Mouse (Mus musculus) left cerebral cortex, adult 2 months (tissue): ENCODE measurements at regions not wholly inside any gene's neighbourhood (a gene's known extent, or its start where the extent isn't known, plus 50 kb on each side); places are given as distances from the start of the nearest gene placed in this dataset.

Experiments
- DNase-seq, 2 experiments: peaks; one replicate each; pipeline ENCODE4 v3.0.0; 2021 to 2022; ENCODE audit warnings: low spot score in 2 of 2, mixed read lengths in 1 of 2; ENCODE audit errors: extremely low spot score in 1 of 2
- H3K27ac ChIP-seq: fragments of 200-600 bp; 2 replicates; pipeline ENCODE4 v1.8.1; 2022
- H3K4me3 ChIP-seq: fragments of 200-600 bp; 2 replicates; pipeline ENCODE4 v1.8.1; 2022
- CTCF ChIP-seq: fragments of 200-600 bp; IDR thresholded peaks from 2 replicates; pipeline ENCODE4 v1.8.1; 2022; ENCODE audit warnings: antibody characterized with exemption, mild to moderate bottlenecking, moderate library complexity
- intact Hi-C: fragments of 180-260 bp; cut with DNase I; formaldehyde crosslinking; loops from one replicate; pipeline ENCODE4 v1.15.1; 2025

GRCm38 (mm10) chr7:39830831-39831230 is 313.3 kb downstream of the Zfp619 start:
- TF ChIP-seq CTCF, result no peak
- H3K4me3 ChIP-seq, result no peak overlapping the region
- no peak for DNase-seq
- intact Hi-C loops, result no loop called here
- H3K27ac ChIP-seq, result no peak overlapping the region

- DNase-seq, result no peak
- Histone ChIP-seq H3K27ac (no peak overlapping the region), H3K4me3 (no peak overlapping the region)
- no peak for TF ChIP-seq CTCF
- intact Hi-C loops, result no loop called here
Measured at GRCm38 (mm10) chr7:39841988-39842387, 324.4 kb downstream of the Zfp619 start.

- peak; percentile 74 for TF ChIP-seq CTCF
- peak; percentile 64 to 68 for DNase-seq
- Histone ChIP-seq H3K27ac (no peak overlapping the region), H3K4me3 (no peak overlapping the region)
- intact Hi-C loops, result loop anchor here (1.0 to 5.0 kb wide), 4 partner anchors 131 to 1653 kb away; no protein-coding TSS in a partner anchor
Measured at GRCm38 (mm10) chr7:39847914-39848782, 330.6 kb downstream of the Zfp619 start.

- DNase-seq, result no peak
- no peak overlapping the region for H3K4me3 ChIP-seq
- intact Hi-C loops, result no loop called here
- H3K27ac ChIP-seq, result no peak overlapping the region
- TF ChIP-seq CTCF, result no peak
Measured at GRCm38 (mm10) chr7:39857301-39857700, 339.7 kb downstream of the Zfp619 start.

- intact Hi-C loops, result no loop called here
- no peak for DNase-seq
- H3K27ac ChIP-seq, result no peak overlapping the region
- TF ChIP-seq CTCF, result no peak
- no peak overlapping the region for H3K4me3 ChIP-seq
Measured at GRCm38 (mm10) chr7:39862835-39863234, 345.3 kb downstream of the Zfp619 start.

GRCm38 (mm10) chr7:39864130-39864529 is 346.6 kb downstream of the Zfp619 start:
- intact Hi-C loops, result no loop called here
- DNase-seq, result no peak
- no peak overlapping the region for H3K27ac ChIP-seq
- TF ChIP-seq CTCF, result no peak
- no peak overlapping the region for H3K4me3 ChIP-seq

GRCm38 (mm10) chr7:39864781-39865180 is 347.2 kb downstream of the Zfp619 start:
- no peak for TF ChIP-seq CTCF
- intact Hi-C loops, result no loop called here
- no peak for DNase-seq
- no peak overlapping the region for H3K27ac ChIP-seq
- no peak overlapping the region for H3K4me3 ChIP-seq

- Histone ChIP-seq H3K4me3 (no peak overlapping the region), H3K27ac (no peak overlapping the region)
- no peak for TF ChIP-seq CTCF
- DNase-seq, result no peak
- intact Hi-C loops, result no loop called here
Measured at GRCm38 (mm10) chr7:39866674-39867428, 349.3 kb downstream of the Zfp619 start.

GRCm38 (mm10) chr7:39867451-39867850 is 349.9 kb downstream of the Zfp619 start:
- intact Hi-C loops, result no loop called here
- no peak for TF ChIP-seq CTCF
- Histone ChIP-seq H3K4me3 (no peak overlapping the region), H3K27ac (no peak overlapping the region)
- DNase-seq, result no peak

- no peak for TF ChIP-seq CTCF
- DNase-seq, result no peak
- Histone ChIP-seq H3K27ac (no peak overlapping the region), H3K4me3 (no peak overlapping the region)
- intact Hi-C loops, result no loop called here
Measured at GRCm38 (mm10) chr7:39882113-39882512, 364.5 kb downstream of the Zfp619 start.

- DNase-seq, result peak; percentile 10
- H3K27ac ChIP-seq, result peak overlapping the region; percentile 38; the same call in 1 of the 2 replicates
- intact Hi-C loops, result no loop called here
- no peak for TF ChIP-seq CTCF
- H3K4me3 ChIP-seq, result no peak overlapping the region
Measured at GRCm38 (mm10) chr7:39894208-39894896, 376.8 kb downstream of the Zfp619 start.

- intact Hi-C loops, result no loop called here
- peak overlapping the region; percentile 44; the same call in 1 of the 2 replicates for H3K27ac ChIP-seq
- no peak for DNase-seq
- TF ChIP-seq CTCF, result no peak
- no peak overlapping the region for H3K4me3 ChIP-seq
Measured at GRCm38 (mm10) chr7:39896918-39897317, 379.4 kb downstream of the Zfp619 start.
